Mouse (Mus musculus) monocyte, adult 2 months (primary cell): ENCODE results near the gene Stard3.
A peak's percentile ranks its signal among the peaks of the same experiment; 100 is the strongest.

Source experiments
- DNase-seq, 2 experiments: peaks; one replicate each; pipeline ENCODE4 v3.0.0; 2022; ENCODE audit warnings: low spot score in 2 of 2, low read depth in 1 of 2

Stard3 gene

GRCm38 (mm10) chr11:98393317-98393716, 35.1 kb downstream of the Stard3 start:
- no peak for DNase-seq

- DNase-seq, result no peak
Measured at GRCm38 (mm10) chr11:98394301-98394700, 36.1 kb downstream of the Stard3 start.

- no peak for DNase-seq
Measured at GRCm38 (mm10) chr11:98395041-98395440, 36.9 kb downstream of the Stard3 start.

- no peak for DNase-seq
Measured at GRCm38 (mm10) chr11:98397946-98398345, 39.8 kb downstream of the Stard3 start.

- DNase-seq, result peak; percentile 44 to 76
Measured at GRCm38 (mm10) chr11:98400161-98400726, 42.1 kb downstream of the Stard3 start, which contains the start of gene Pgap3. Pgap3 (minus strand) TSS chr11:98400490.

- no peak for DNase-seq
Measured at GRCm38 (mm10) chr11:98400816-98401215, 42.6 kb downstream of the Stard3 start.

GRCm38 (mm10) chr11:98406621-98407020, 48.5 kb downstream of the Stard3 start:
- DNase-seq, result no peak

- no peak for DNase-seq
Measured at GRCm38 (mm10) chr11:98408872-98409271, 50.7 kb downstream of the Stard3 start.

GRCm38 (mm10) chr11:98409341-98409822, 51.2 kb downstream of the Stard3 start:
- DNase-seq, result no peak

GRCm38 (mm10) chr11:98412273-98412796, 54.2 kb downstream of the Stard3 start, which contains the start of gene Erbb2:
Erbb2 (plus strand) TSS chr11:98412470.
- no peak for DNase-seq

- no peak for DNase-seq
Measured at GRCm38 (mm10) chr11:98412797-98413301, 54.7 kb downstream of the Stard3 start.

GRCm38 (mm10) chr11:98413731-98414130, 55.6 kb downstream of the Stard3 start:
- no peak for DNase-seq

- DNase-seq, result no peak
Measured at GRCm38 (mm10) chr11:98414162-98414561, 56.0 kb downstream of the Stard3 start.

GRCm38 (mm10) chr11:98417074-98417473, 58.9 kb downstream of the Stard3 start:
- DNase-seq, result no peak

- DNase-seq, result no peak
Measured at GRCm38 (mm10) chr11:98418273-98418672, 60.1 kb downstream of the Stard3 start.

- DNase-seq, result no peak
Measured at GRCm38 (mm10) chr11:98418939-98419547, 60.9 kb downstream of the Stard3 start.

GRCm38 (mm10) chr11:98426592-98426991, 68.4 kb downstream of the Stard3 start:
- DNase-seq, result no peak

- no peak for DNase-seq
Measured at GRCm38 (mm10) chr11:98428436-98428835, 70.3 kb downstream of the Stard3 start.
